Mouse (Mus musculus) kidney, adult 2 months (tissue): ENCODE measurements around the gene Foxn3. TPM values are rescaled to one million over a fixed set of nuclear protein-coding genes. Genes with fewer than 3 reads are reported as not detected.
A peak's percentile ranks its signal among the peaks of the same experiment; 100 is the strongest.

Experiments used
- DNase-seq: peaks from one replicate; pipeline ENCODE4 v3.0.0; 2021
- H3K27ac ChIP-seq: fragments of 200-500 bp; 2 replicates; pipeline ENCODE4 v1.5.1; 2012; ENCODE audit warnings: low read depth, low read length, control low read depth, inconsistent platforms; ENCODE audit not compliant: insufficient read depth
- H3K27me3 ChIP-seq: fragments of 200-500 bp; replicated peaks from 2 replicates; pipeline ENCODE4 v1.6.1; 2012; ENCODE audit warnings: mild to moderate bottlenecking, moderate library complexity, low read length, inconsistent platforms; ENCODE audit not compliant: control insufficient read depth, insufficient read depth
- H3K36me3 ChIP-seq: fragments of 200-500 bp; 2 replicates; pipeline ENCODE4 v1.6.1; 2012; ENCODE audit warnings: mild to moderate bottlenecking, moderate library complexity, low read length, inconsistent platforms; ENCODE audit not compliant: control insufficient read depth, insufficient read depth
- H3K4me1 ChIP-seq: fragments of 200-500 bp; 2 replicates; pipeline ENCODE4 v1.6.1; 2011; ENCODE audit warnings: low read length; ENCODE audit not compliant: control insufficient read depth, insufficient read depth
- H3K4me3 ChIP-seq: fragments of 200-500 bp; 2 replicates; pipeline ENCODE4 v1.5.1; 2011; ENCODE audit warnings: mild to moderate bottlenecking, low read depth, low read length, control low read depth; ENCODE audit not compliant: insufficient read depth
- CTCF ChIP-seq: fragments of 200-500 bp; conservative IDR thresholded peaks from 2 replicates; pipeline ENCODE4 v1.5.1; 2011; ENCODE audit warnings: low read depth, mild to moderate bottlenecking, control low read depth, low read length, moderate library complexity, mixed read lengths; ENCODE audit not compliant: insufficient read depth, insufficient read length
- POLR2A ChIP-seq: fragments of 200-500 bp; IDR thresholded peaks from one replicate; pipeline ENCODE4 v1.6.1; 2011; ENCODE audit warnings: low read depth, low read length, control low read depth
- WGBS: fragments of 180-500 bp; shearing (Covaris S2); methylation state at CpG from one replicate; pipeline ENCODE4 v1.1.7; 2018; 5-methylcytosine and 5-hydroxymethylcytosine counted together
- polyA plus RNA-seq: library from polyadenylated mRNA; depleted of rRNA; stranded (reverse); fragments of >200 nt; gene quantifications from 2 replicates; pipeline ENCODE4 v1.2.3, GENCODE M21; 2012

The Foxn3 gene
- polyA plus RNA-seq, 1 experiment = 28.0 TPM

GRCm38 (mm10) chr12:99522882-99523281 lies 40.5 kb downstream of the Foxn3 start:
- Histone ChIP-seq H3K36me3 (no peaks in the 10 kb centered on the region), H3K4me1 (no peaks in the 10 kb centered on the region), H3K27me3 (no peaks in the 10 kb centered on the region), H3K27ac (no peak overlapping the region), H3K4me3 (no peak overlapping the region)
- 89% methylated on average over 2 of the region's 2 CpGs for WGBS
- no peak for DNase-seq
- TF ChIP-seq POLR2A (no peak), CTCF (no peak)

GRCm38 (mm10) chr12:99519862-99520261 lies 43.5 kb downstream of the Foxn3 start:
- no peak overlapping the region for H3K4me3 ChIP-seq
- 89% methylated on average over 4 of the region's 4 CpGs for WGBS
- TF ChIP-seq POLR2A (no peak), CTCF (no peak)
- DNase-seq = no peak
- H3K27me3 ChIP-seq = no peaks in the 10 kb centered on the region
- H3K27ac ChIP-seq = no peak overlapping the region
- H3K4me1 ChIP-seq = no peaks in the 10 kb centered on the region
- no peaks in the 10 kb centered on the region for H3K36me3 ChIP-seq

- Histone ChIP-seq H3K4me1 (no peaks in the 10 kb centered on the region), H3K27ac (no peak overlapping the region), H3K36me3 (no peaks in the 10 kb centered on the region), H3K27me3 (no peaks in the 10 kb centered on the region), H3K4me3 (no peak overlapping the region)
- DNase-seq = no peak
- WGBS = 61% methylated on average over 9 of the region's 9 CpGs
- TF ChIP-seq POLR2A (no peak), CTCF (no peak)
Observed at GRCm38 (mm10) chr12:99519191-99519614, 44.2 kb downstream of the Foxn3 start.

- no peak for TF ChIP-seq CTCF
- no peak for TF ChIP-seq POLR2A
- WGBS = 96% methylated on average over 10 of the region's 10 CpGs
- Histone ChIP-seq H3K36me3 (no peaks in the 10 kb centered on the region), H3K4me1 (no peaks in the 10 kb centered on the region), H3K4me3 (no peak overlapping the region), H3K27ac (no peak overlapping the region), H3K27me3 (no peaks in the 10 kb centered on the region)
- peak; percentile 4 for DNase-seq
Observed at GRCm38 (mm10) chr12:99518640-99519039, 44.7 kb downstream of the Foxn3 start.

DNA sequence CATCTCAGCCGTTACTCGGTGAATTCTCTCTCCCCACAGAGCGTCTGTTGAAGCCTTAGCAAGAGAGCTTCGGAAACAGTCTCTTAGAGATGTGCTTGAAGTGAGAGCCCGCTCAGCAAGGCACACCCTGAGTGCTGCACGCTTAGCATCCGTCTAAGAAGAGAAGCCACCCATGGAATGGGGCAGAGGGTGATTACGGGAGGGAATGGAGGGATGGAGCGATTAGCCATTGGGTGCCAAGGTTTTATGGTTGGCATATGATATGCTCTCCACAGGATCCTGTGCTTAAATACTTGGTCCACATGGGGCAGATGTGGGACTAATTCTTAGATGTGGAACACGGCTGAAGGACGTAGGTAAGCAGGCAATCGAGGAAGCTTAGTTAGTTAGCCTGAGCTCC lies 45.3 kb downstream of the Foxn3 start:
- no peak for DNase-seq
- TF ChIP-seq POLR2A = no peak
- no peak for TF ChIP-seq CTCF
- Histone ChIP-seq H3K27me3 (no peaks in the 10 kb centered on the region), H3K36me3 (no peaks in the 10 kb centered on the region), H3K4me3 (no peak overlapping the region), H3K27ac (no peak overlapping the region), H3K4me1 (no peaks in the 10 kb centered on the region)
- 92% methylated on average over 12 of the region's 12 CpGs for WGBS

GRCm38 (mm10) chr12:99517296-99517695 lies 46.1 kb downstream of the Foxn3 start:
- 96% methylated on average over 5 of the region's 5 CpGs for WGBS
- Histone ChIP-seq H3K27ac (no peak overlapping the region), H3K4me3 (no peak overlapping the region), H3K36me3 (no peaks in the 10 kb centered on the region), H3K4me1 (no peaks in the 10 kb centered on the region), H3K27me3 (no peaks in the 10 kb centered on the region)
- no peak for DNase-seq
- no peak for TF ChIP-seq POLR2A
- no peak for TF ChIP-seq CTCF

- no peak for TF ChIP-seq POLR2A
- TF ChIP-seq CTCF = no peak
- no peaks in the 10 kb centered on the region for H3K4me1 ChIP-seq
- DNase-seq = no peak
- WGBS = 55% methylated on average over 3 of the region's 3 CpGs
- no peak overlapping the region for H3K27ac ChIP-seq
- no peaks in the 10 kb centered on the region for H3K27me3 ChIP-seq
- H3K36me3 ChIP-seq = no peaks in the 10 kb centered on the region
- H3K4me3 ChIP-seq = no peak overlapping the region
Observed at GRCm38 (mm10) chr12:99515481-99515880, 47.9 kb downstream of the Foxn3 start.

DNA sequence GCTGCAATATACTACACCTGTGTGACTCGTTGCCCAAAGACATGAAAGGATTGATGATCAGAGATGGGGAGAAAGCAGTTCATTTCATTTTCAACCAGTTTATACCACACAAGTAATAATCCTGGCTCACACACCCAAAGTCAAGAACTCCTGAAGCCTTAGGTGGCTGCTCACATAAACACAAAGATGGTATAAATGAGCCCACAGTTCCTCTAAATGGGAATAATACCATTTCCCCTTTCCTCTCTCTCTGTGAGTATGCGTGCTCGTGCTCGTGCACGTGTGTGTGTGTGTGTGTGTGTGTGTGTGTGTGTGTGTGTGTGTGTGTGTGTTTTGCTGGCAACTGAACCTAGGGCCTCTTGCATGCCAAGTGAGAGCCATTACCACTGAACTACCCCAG lies 51.7 kb downstream of the Foxn3 start:
- Histone ChIP-seq H3K36me3 (no peaks in the 10 kb centered on the region), H3K4me3 (no peak overlapping the region), H3K27ac (no peak overlapping the region), H3K4me1 (no peaks in the 10 kb centered on the region), H3K27me3 (no peaks in the 10 kb centered on the region)
- TF ChIP-seq POLR2A (no peak), CTCF (no peak)
- 89% methylated on average over 5 of the region's 5 CpGs for WGBS
- DNase-seq = no peak
